Mouse (Mus musculus): ENCODE results near the gene Olfr1033. TPM values are rescaled to one million over a fixed set of nuclear protein-coding genes. Genes with fewer than 3 reads are reported as not detected.
"Not testable (repeated sequence)": the region's sequence is repeated elsewhere in the genome, so short reads cannot be mapped to it uniquely, and the experiment has no call there.

Olfr1033 gene
- not detected in 2 replicates for polyA plus RNA-seq (2014; fragmentation: Nextera tagmentation; extraction: Ambion mirVana)

DNA sequence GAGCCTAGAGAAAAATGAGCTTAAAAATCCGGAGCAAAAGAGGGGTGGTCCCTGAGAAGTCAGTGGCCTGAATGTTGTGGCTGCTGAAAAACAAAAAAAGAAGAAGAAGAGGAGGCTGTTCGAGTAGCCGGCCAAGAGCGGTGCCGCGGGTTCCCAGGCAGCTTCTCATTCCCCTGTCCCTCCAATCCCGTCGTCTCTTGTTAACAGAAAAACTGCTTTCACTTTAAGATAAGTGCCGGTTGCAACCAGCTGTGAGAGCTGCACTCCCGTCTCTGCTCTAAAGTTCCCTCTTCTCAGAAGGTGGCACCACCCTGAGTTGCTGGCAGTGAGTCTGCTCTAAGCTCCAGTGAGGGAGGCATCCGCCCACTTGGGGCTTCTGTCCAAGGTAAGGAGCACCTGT, at the start of gene Olfr1033:
TSS of gene Olfr1033 (plus strand) at position 228 of the 400 bp plus-strand sequence.
- H3K36me3 ChIP-seq (ENCODE audit: control insufficient read depth, insufficient read depth, low read length); H3K4me1 ChIP-seq (replicated peaks; ENCODE audit: control insufficient read depth, insufficient read depth, low read length); H3K9me3 ChIP-seq (ENCODE audit: control insufficient read depth, low read length); H3K9ac ChIP-seq (ENCODE audit: low read depth, low read length); H3K27me3 ChIP-seq (ENCODE audit: control insufficient read depth, insufficient read depth, low read length); ATAC-seq (ENCODE audit: low FRiP score); H3K27ac ChIP-seq (ENCODE audit: low read depth, low read length): not testable (repeated sequence)
- 10% methylated on average over 10 of the region's 11 CpGs for WGBS
- Histone ChIP-seq H3K4me2 (replicated peaks; ENCODE audit: low read depth, low read length) (0 out of 2 replicates have a peak within 1 kb of the TSS, but pooled peaks have one; percentile 6), H3K4me3 (ENCODE audit: low read depth, low read length) (peak within 1 kb of the TSS; percentile 16; the same call in 1 of the 2 replicates)
- DNase-seq (ENCODE audit: low spot score), result peak; percentile 30

GRCm38 (mm10) chr2:85973595-85973994, 46.8 kb upstream of the Olfr1033 start, which contains the start of gene Olfr1029:
Olfr1029 (plus strand) TSS chr2:85973895.
- Histone ChIP-seq H3K9me3 (ENCODE audit: control insufficient read depth, low read length) (no peaks in the 10 kb centered on the region), H3K4me3 (ENCODE audit: low read depth, low read length) (no peak within 1 kb of the TSS), H3K4me2 (replicated peaks; ENCODE audit: low read depth, low read length) (no peak within 1 kb of the TSS), H3K27me3 (ENCODE audit: control insufficient read depth, insufficient read depth, low read length) (no peaks in the 10 kb centered on the region), H3K4me1 (replicated peaks; ENCODE audit: control insufficient read depth, insufficient read depth, low read length) (no peaks in the 10 kb centered on the region), H3K36me3 (ENCODE audit: control insufficient read depth, insufficient read depth, low read length) (no peaks in the 10 kb centered on the region), H3K27ac (ENCODE audit: low read depth, low read length) (no peak within 1 kb of the TSS), H3K9ac (ENCODE audit: low read depth, low read length) (no peak within 1 kb of the TSS)
- DNase-seq (ENCODE audit: low spot score) (no peak), ATAC-seq (ENCODE audit: low FRiP score) (no peak)
- WGBS, result 91% methylated on average over 2 of the region's 2 CpGs

- H3K36me3 ChIP-seq (ENCODE audit: control insufficient read depth, insufficient read depth, low read length), result no peaks in the 10 kb centered on the region
- no peak for ATAC-seq (ENCODE audit: low FRiP score)
- no peak within 1 kb of the TSS for H3K27ac ChIP-seq (ENCODE audit: low read depth, low read length)
- H3K27me3 ChIP-seq (ENCODE audit: control insufficient read depth, insufficient read depth, low read length), result no peaks in the 10 kb centered on the region
- H3K4me2 ChIP-seq (replicated peaks; ENCODE audit: low read depth, low read length), result no peak within 1 kb of the TSS
- no peaks in the 10 kb centered on the region for H3K4me1 ChIP-seq (replicated peaks; ENCODE audit: control insufficient read depth, insufficient read depth, low read length)
- 91% methylated on average over 1 of the region's 1 CpGs for WGBS
- no peaks in the 10 kb centered on the region for H3K9me3 ChIP-seq (ENCODE audit: control insufficient read depth, low read length)
- H3K9ac ChIP-seq (ENCODE audit: low read depth, low read length), result no peak within 1 kb of the TSS
- no peak within 1 kb of the TSS for H3K4me3 ChIP-seq (ENCODE audit: low read depth, low read length)
- DNase-seq (ENCODE audit: low spot score), result no peak
Measured at GRCm38 (mm10) chr2:85978976-85979375, 41.5 kb upstream of the Olfr1033 start, which contains the start of gene Olfr1030. Olfr1030 (plus strand) TSS chr2:85979276.

- H3K27ac ChIP-seq (ENCODE audit: low read depth, low read length), result no peak within 1 kb of the TSS
- no peak within 1 kb of the TSS for H3K4me2 ChIP-seq (replicated peaks; ENCODE audit: low read depth, low read length)
- no peaks in the 10 kb centered on the region for H3K27me3 ChIP-seq (ENCODE audit: control insufficient read depth, insufficient read depth, low read length)
- WGBS, result 76% methylated on average over 3 of the region's 3 CpGs
- H3K9me3 ChIP-seq (ENCODE audit: control insufficient read depth, low read length), result no peaks in the 10 kb centered on the region
- H3K4me3 ChIP-seq (ENCODE audit: low read depth, low read length), result no peak within 1 kb of the TSS
- H3K9ac ChIP-seq (ENCODE audit: low read depth, low read length), result no peak within 1 kb of the TSS
- ATAC-seq (ENCODE audit: low FRiP score), result no peak
- no peaks in the 10 kb centered on the region for H3K36me3 ChIP-seq (ENCODE audit: control insufficient read depth, insufficient read depth, low read length)
- no peak for DNase-seq (ENCODE audit: low spot score)
- H3K4me1 ChIP-seq (replicated peaks; ENCODE audit: control insufficient read depth, insufficient read depth, low read length), result no peaks in the 10 kb centered on the region
Measured at GRCm38 (mm10) chr2:85990004-85990403, 30.4 kb upstream of the Olfr1033 start, which contains the start of gene Olfr1031. Olfr1031 (plus strand) TSS chr2:85990304.

- 89% methylated on average over 7 of the region's 7 CpGs for WGBS
- H3K27ac ChIP-seq (ENCODE audit: low read depth, low read length), result no peak within 1 kb of the TSS
Measured at GRCm38 (mm10) chr2:86005240-86005639, 15.2 kb upstream of the Olfr1033 start, which contains the start of gene Olfr1032. Olfr1032 (plus strand) TSS chr2:86005540.

GRCm38 (mm10) chr2:86021518-86021917, 1.1 kb downstream of the Olfr1033 start:
- ATAC-seq (ENCODE audit: low FRiP score); H3K9ac ChIP-seq (ENCODE audit: low read depth, low read length); H3K27me3 ChIP-seq (ENCODE audit: control insufficient read depth, insufficient read depth, low read length); DNase-seq (ENCODE audit: low spot score); H3K27ac ChIP-seq (ENCODE audit: low read depth, low read length); H3K4me2 ChIP-seq (replicated peaks; ENCODE audit: low read depth, low read length); H3K4me1 ChIP-seq (replicated peaks; ENCODE audit: control insufficient read depth, insufficient read depth, low read length); H3K4me3 ChIP-seq (ENCODE audit: low read depth, low read length); H3K36me3 ChIP-seq (ENCODE audit: control insufficient read depth, insufficient read depth, low read length); H3K9me3 ChIP-seq (ENCODE audit: control insufficient read depth, low read length): not testable (repeated sequence)
- WGBS, result 81% methylated on average over 3 of the region's 9 CpGs

More at GRCm38 (mm10) chr2:86005240-86005639, 15.2 kb upstream of the Olfr1033 start, which contains the start of gene Olfr1032:
- no peak for ATAC-seq (ENCODE audit: low FRiP score)
- DNase-seq (ENCODE audit: low spot score), result no peak
- Histone ChIP-seq H3K9me3 (ENCODE audit: control insufficient read depth, low read length) (no peaks in the 10 kb centered on the region), H3K4me2 (replicated peaks; ENCODE audit: low read depth, low read length) (no peak within 1 kb of the TSS), H3K27me3 (ENCODE audit: control insufficient read depth, insufficient read depth, low read length) (no peaks in the 10 kb centered on the region), H3K4me3 (ENCODE audit: low read depth, low read length) (no peak within 1 kb of the TSS), H3K4me1 (replicated peaks; ENCODE audit: control insufficient read depth, insufficient read depth, low read length) (no peaks in the 10 kb centered on the region), H3K9ac (ENCODE audit: low read depth, low read length) (no peak within 1 kb of the TSS), H3K36me3 (ENCODE audit: control insufficient read depth, insufficient read depth, low read length) (no peaks in the 10 kb centered on the region)

DNA sequence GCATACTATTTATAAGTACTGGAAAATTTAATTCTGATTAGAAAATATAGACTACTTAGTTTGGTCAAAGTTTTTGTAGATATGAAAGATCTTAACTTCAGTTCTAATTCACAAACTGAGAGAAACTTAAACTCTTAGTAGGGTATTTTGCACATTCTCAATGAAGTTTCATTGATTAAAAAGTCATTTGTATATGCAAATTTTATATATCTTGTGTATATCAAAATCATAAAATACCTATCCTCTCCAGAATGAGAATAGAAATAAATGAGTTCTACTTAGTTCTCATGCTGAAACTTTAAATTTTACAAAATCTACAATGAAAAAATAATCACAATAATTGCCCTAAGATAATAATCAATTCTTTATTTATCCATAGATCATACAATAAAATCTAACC, 25.1 kb downstream of the Olfr1033 start, which contains the start of gene Olfr1034:
TSS of gene Olfr1034 (plus strand) at position 301 of the 400 bp plus-strand sequence.
- Histone ChIP-seq H3K4me3 (ENCODE audit: low read depth, low read length) (no peak within 1 kb of the TSS), H3K9me3 (ENCODE audit: control insufficient read depth, low read length) (no peaks in the 10 kb centered on the region), H3K27ac (ENCODE audit: low read depth, low read length) (no peak within 1 kb of the TSS), H3K9ac (ENCODE audit: low read depth, low read length) (no peak within 1 kb of the TSS), H3K4me2 (replicated peaks; ENCODE audit: low read depth, low read length) (no peak within 1 kb of the TSS), H3K27me3 (ENCODE audit: control insufficient read depth, insufficient read depth, low read length) (no peaks in the 10 kb centered on the region), H3K36me3 (ENCODE audit: control insufficient read depth, insufficient read depth, low read length) (no peaks in the 10 kb centered on the region), H3K4me1 (replicated peaks; ENCODE audit: control insufficient read depth, insufficient read depth, low read length) (no peaks in the 10 kb centered on the region)
- DNase-seq (ENCODE audit: low spot score), result no peak
- no peak for ATAC-seq (ENCODE audit: low FRiP score)

DNA sequence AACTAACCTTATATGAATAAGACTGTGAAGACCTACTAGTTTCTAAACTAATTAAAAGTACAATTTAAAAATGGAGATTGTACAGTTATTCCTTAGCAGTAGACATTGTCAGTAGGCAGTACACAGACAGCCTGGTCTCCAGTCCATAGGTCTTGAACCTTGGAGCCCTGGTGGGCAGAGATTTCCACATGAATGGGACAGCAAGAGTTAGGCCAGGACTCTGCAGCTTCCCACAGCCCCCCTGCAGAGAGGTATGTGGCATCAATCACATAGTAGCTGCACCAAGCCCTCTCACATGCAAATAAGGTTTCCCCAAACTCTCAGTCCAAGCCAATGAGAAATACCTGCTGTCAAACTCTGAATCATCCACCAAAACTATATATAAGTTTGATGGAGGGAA, 30.3 kb downstream of the Olfr1033 start:
- not testable (repeated sequence) for H3K9ac ChIP-seq (ENCODE audit: low read depth, low read length); DNase-seq (ENCODE audit: low spot score); H3K4me3 ChIP-seq (ENCODE audit: low read depth, low read length); H3K27ac ChIP-seq (ENCODE audit: low read depth, low read length); H3K4me2 ChIP-seq (replicated peaks; ENCODE audit: low read depth, low read length); H3K27me3 ChIP-seq (ENCODE audit: control insufficient read depth, insufficient read depth, low read length); H3K4me1 ChIP-seq (replicated peaks; ENCODE audit: control insufficient read depth, insufficient read depth, low read length); H3K36me3 ChIP-seq (ENCODE audit: control insufficient read depth, insufficient read depth, low read length); H3K9me3 ChIP-seq (ENCODE audit: control insufficient read depth, low read length)
- peak; percentile 61; the same call in 1 of the 2 replicates for ATAC-seq (ENCODE audit: low FRiP score)

- not testable (repeated sequence) for H3K4me3 ChIP-seq (ENCODE audit: low read depth, low read length); DNase-seq (ENCODE audit: low spot score); H3K9me3 ChIP-seq (ENCODE audit: control insufficient read depth, low read length); H3K4me1 ChIP-seq (replicated peaks; ENCODE audit: control insufficient read depth, insufficient read depth, low read length); H3K27me3 ChIP-seq (ENCODE audit: control insufficient read depth, insufficient read depth, low read length); H3K36me3 ChIP-seq (ENCODE audit: control insufficient read depth, insufficient read depth, low read length); ATAC-seq (ENCODE audit: low FRiP score); H3K9ac ChIP-seq (ENCODE audit: low read depth, low read length); H3K4me2 ChIP-seq (replicated peaks; ENCODE audit: low read depth, low read length); H3K27ac ChIP-seq (ENCODE audit: low read depth, low read length)
- 95% methylated on average over 2 of the region's 2 CpGs for WGBS
Measured at GRCm38 (mm10) chr2:86063766-86064165, 43.3 kb downstream of the Olfr1033 start.
